Mouse (Mus musculus) embryonic facial prominence, embryonic 14.5 days (tissue): ENCODE results near the gene Acss1. TPM values are rescaled to one million over a fixed set of nuclear protein-coding genes. Genes with fewer than 3 reads are reported as not detected.

Experiments used
- ATAC-seq: fragments of 200-750 bp; cut with Nextera tagmentation; 2 replicates; pipeline ENCODE4 v1.8.0; 2017; ENCODE audit warnings: low read depth, moderate number of reproducible peaks, moderate TSS enrichment
- DNase-seq: peaks from one replicate; pipeline ENCODE4 v3.0.0-alpha.2; 2015; ENCODE audit warnings: low spot score
- H3K27ac ChIP-seq: fragments of 300-500 bp; sonication (generic); replicated peaks from 2 replicates; pipeline ENCODE4 v1.5.1; 2014; ENCODE audit warnings: low read depth, mild to moderate bottlenecking, low read length, moderate library complexity
- H3K27me3 ChIP-seq: fragments of 300-500 bp; sonication (generic); replicated peaks from 2 replicates; pipeline ENCODE4 v1.6.1; 2014; ENCODE audit warnings: low read length; ENCODE audit not compliant: control insufficient read depth, insufficient read depth
- H3K36me3 ChIP-seq: fragments of 300-500 bp; sonication (generic); 2 replicates; pipeline ENCODE4 v1.6.1; 2014; ENCODE audit warnings: low read length, mixed read lengths; ENCODE audit not compliant: control insufficient read depth, insufficient read depth
- H3K4me1 ChIP-seq: fragments of 300-500 bp; sonication (generic); 2 replicates; pipeline ENCODE4 v1.6.1; 2014; ENCODE audit warnings: antibody characterized with exemption, low read length; ENCODE audit not compliant: control insufficient read depth, insufficient read depth
- H3K4me2 ChIP-seq: fragments of 300-500 bp; sonication (generic); 2 replicates; pipeline ENCODE4 v1.6.1; 2014; ENCODE audit warnings: low read depth, mild to moderate bottlenecking, low read length, moderate library complexity, mixed read lengths
- H3K4me3 ChIP-seq: fragments of 300-500 bp; sonication (generic); 2 replicates; pipeline ENCODE4 v1.5.1; 2014; ENCODE audit warnings: low read depth, mild to moderate bottlenecking, low read length
- H3K9ac ChIP-seq: fragments of 300-500 bp; sonication (generic); 2 replicates; pipeline ENCODE4 v1.6.1; 2014; ENCODE audit warnings: low read depth, mild to moderate bottlenecking, low read length, moderate library complexity, mixed read lengths
- H3K9me3 ChIP-seq: fragments of 300-500 bp; sonication (generic); 2 replicates; pipeline ENCODE4 v1.6.1; 2016; ENCODE audit warnings: low read length; ENCODE audit not compliant: control insufficient read depth
- WGBS: fragments of 180-500 bp; shearing (Covaris S2); extraction: QIAGEN DNeasy Blood & Tissue Kit; methylation state at CpG from one replicate; pipeline ENCODE4 v1.1.7; 2014; 5-methylcytosine and 5-hydroxymethylcytosine counted together
- polyA plus RNA-seq: library from polyadenylated mRNA; unstranded; fragments of >200 nt; fragmentation: Nextera tagmentation; extraction: Ambion mirVana; gene quantifications from 2 replicates; pipeline ENCODE4 v1.2.1, GENCODE M21; 2014

Acss1 gene
- polyA plus RNA-seq, 1 experiment from 2014 or later: 7.8 TPM

- ATAC-seq (no peak), DNase-seq (no peak)
- Histone ChIP-seq H3K27ac (no peak overlapping the region), H3K9me3 (no peaks in the 10 kb centered on the region), H3K36me3 (no peaks in the 10 kb centered on the region), H3K4me1 (no peaks in the 10 kb centered on the region), H3K27me3 (no peaks in the 10 kb centered on the region), H3K4me3 (no peak overlapping the region), H3K4me2 (no peak overlapping the region), H3K9ac (no peak overlapping the region)
- 48% methylated on average over 9 of the region's 9 CpGs for WGBS
Measured at GRCm38 (mm10) chr2:150651366-150651765, 16.9 kb downstream of the Acss1 start.

GRCm38 (mm10) chr2:150650511-150651074, 17.7 kb downstream of the Acss1 start:
- peak; percentile 38 for DNase-seq

GRCm38 (mm10) chr2:150648300-150648895, 19.9 kb downstream of the Acss1 start:
- H3K9ac ChIP-seq: no peak overlapping the region
- no peaks in the 10 kb centered on the region for H3K4me1 ChIP-seq
- DNase-seq (no peak), ATAC-seq (no peak)
- H3K9me3 ChIP-seq: no peaks in the 10 kb centered on the region
- WGBS: 54% methylated on average over 13 of the region's 13 CpGs
- H3K4me2 ChIP-seq: no peak overlapping the region
- H3K27ac ChIP-seq: no peak overlapping the region
- H3K27me3 ChIP-seq: no peaks in the 10 kb centered on the region
- no peak overlapping the region for H3K4me3 ChIP-seq
- H3K36me3 ChIP-seq: no peaks in the 10 kb centered on the region

More at GRCm38 (mm10) chr2:150650511-150651074, 17.7 kb downstream of the Acss1 start:
- Histone ChIP-seq H3K27me3 (no peaks in the 10 kb centered on the region), H3K4me2 (no peak overlapping the region), H3K4me1 (no peaks in the 10 kb centered on the region), H3K9ac (no peak overlapping the region), H3K27ac (no peak overlapping the region), H3K4me3 (no peak overlapping the region), H3K36me3 (no peaks in the 10 kb centered on the region), H3K9me3 (no peaks in the 10 kb centered on the region)
- 11% methylated on average over 7 of the region's 7 CpGs for WGBS
- peak; percentile 82 for ATAC-seq

GRCm38 (mm10) chr2:150647681-150648299, 20.5 kb downstream of the Acss1 start:
- Histone ChIP-seq H3K4me3 (no peak overlapping the region), H3K36me3 (no peaks in the 10 kb centered on the region), H3K9me3 (no peaks in the 10 kb centered on the region), H3K27ac (no peak overlapping the region), H3K4me2 (no peak overlapping the region), H3K27me3 (no peaks in the 10 kb centered on the region), H3K4me1 (no peaks in the 10 kb centered on the region), H3K9ac (no peak overlapping the region)
- WGBS: 68% methylated on average over 14 of the region's 14 CpGs
- no peak for ATAC-seq
- DNase-seq: no peak

- no peak overlapping the region for H3K4me2 ChIP-seq
- H3K4me1 ChIP-seq: no peaks in the 10 kb centered on the region
- H3K9me3 ChIP-seq: no peaks in the 10 kb centered on the region
- ATAC-seq: no peak
- H3K27ac ChIP-seq: no peak overlapping the region
- no peak overlapping the region for H3K9ac ChIP-seq
- no peaks in the 10 kb centered on the region for H3K27me3 ChIP-seq
- no peak overlapping the region for H3K4me3 ChIP-seq
- 84% methylated on average over 8 of the region's 8 CpGs for WGBS
- no peaks in the 10 kb centered on the region for H3K36me3 ChIP-seq
- no peak for DNase-seq
Measured at GRCm38 (mm10) chr2:150646411-150647121, 21.7 kb downstream of the Acss1 start.

- Histone ChIP-seq H3K27ac (no peak overlapping the region), H3K4me1 (no peaks in the 10 kb centered on the region), H3K27me3 (no peaks in the 10 kb centered on the region), H3K4me3 (no peak overlapping the region), H3K4me2 (no peak overlapping the region), H3K9ac (no peak overlapping the region), H3K9me3 (no peaks in the 10 kb centered on the region), H3K36me3 (no peaks in the 10 kb centered on the region)
- ATAC-seq: no peak
- WGBS: 90% methylated on average over 4 of the region's 4 CpGs
- no peak for DNase-seq
Measured at GRCm38 (mm10) chr2:150645225-150645624, 23.1 kb downstream of the Acss1 start.

- H3K9ac ChIP-seq: no peak overlapping the region
- ATAC-seq (peak; percentile 93), DNase-seq (peak; percentile 59)
- H3K4me3 ChIP-seq: no peak overlapping the region
- 37% methylated on average over 8 of the region's 8 CpGs for WGBS
- H3K27ac ChIP-seq: peak overlapping the region; percentile 1; the same call in 1 of the 2 replicates
- H3K27me3 ChIP-seq: no peaks in the 10 kb centered on the region
- no peaks in the 10 kb centered on the region for H3K4me1 ChIP-seq
- H3K36me3 ChIP-seq: no peaks in the 10 kb centered on the region
- H3K4me2 ChIP-seq: no peak overlapping the region
- H3K9me3 ChIP-seq: no peaks in the 10 kb centered on the region
Measured at GRCm38 (mm10) chr2:150643726-150644415, 24.4 kb downstream of the Acss1 start.

DNA sequence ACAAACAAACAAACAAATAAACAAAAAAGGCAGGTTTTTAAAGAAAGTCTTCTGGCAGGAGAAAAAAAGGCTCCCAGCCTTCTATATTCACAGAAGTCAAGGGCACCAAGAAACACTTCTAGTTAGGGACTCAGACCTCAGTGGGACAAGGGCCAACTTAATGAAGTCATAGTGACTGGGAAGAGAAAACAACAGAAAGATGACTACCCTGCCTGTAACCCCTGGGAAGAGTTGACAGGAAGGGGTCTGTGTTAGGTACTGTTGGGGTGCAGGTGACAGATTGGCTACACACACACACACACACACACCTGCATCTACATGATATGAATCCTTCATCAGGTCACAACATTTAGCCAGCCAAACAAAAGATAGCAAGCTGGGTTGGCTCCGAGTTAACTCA, 25.1 kb downstream of the Acss1 start:
- H3K9ac ChIP-seq: no peak overlapping the region
- ATAC-seq (no peak), DNase-seq (no peak)
- no peaks in the 10 kb centered on the region for H3K36me3 ChIP-seq
- H3K4me1 ChIP-seq: no peaks in the 10 kb centered on the region
- no peak overlapping the region for H3K4me2 ChIP-seq
- 88% methylated on average over 1 of the region's 1 CpGs for WGBS
- no peaks in the 10 kb centered on the region for H3K9me3 ChIP-seq
- H3K27ac ChIP-seq: no peak overlapping the region
- H3K4me3 ChIP-seq: no peak overlapping the region
- H3K27me3 ChIP-seq: no peaks in the 10 kb centered on the region
